Mouse (Mus musculus): ENCODE results near the gene Heatr3.

The Heatr3 gene

GRCm38 (mm10) chr8:88137748-88138484, at the start of gene Heatr3:
TSS of gene Heatr3 (plus strand) at chr8:88137855.
- DNase-seq, result peak; percentile 96 to 97

DNA sequence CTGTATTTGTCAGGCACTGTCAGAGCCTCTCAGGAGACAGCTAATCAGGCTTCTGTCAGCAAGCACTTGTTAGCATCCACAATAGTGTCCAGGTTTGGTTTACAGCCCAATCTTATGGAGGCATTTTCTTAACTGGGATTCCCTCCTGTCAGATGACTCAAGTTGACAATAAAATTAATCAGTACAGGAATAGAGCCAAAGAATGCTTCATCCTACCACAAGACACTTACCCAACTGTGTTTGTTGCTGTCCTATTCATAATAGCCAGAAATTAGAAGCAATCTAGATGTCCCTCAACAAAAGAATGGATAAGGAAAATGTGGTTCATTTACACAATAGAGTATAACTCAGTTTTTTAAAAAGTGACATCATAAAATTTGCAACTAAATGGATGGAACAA, 49.6 kb upstream of the Heatr3 start:
- DNase-seq, result no peak

GRCm38 (mm10) chr8:88091661-88092060, 46.0 kb upstream of the Heatr3 start:
- DNase-seq, result no peak

DNA sequence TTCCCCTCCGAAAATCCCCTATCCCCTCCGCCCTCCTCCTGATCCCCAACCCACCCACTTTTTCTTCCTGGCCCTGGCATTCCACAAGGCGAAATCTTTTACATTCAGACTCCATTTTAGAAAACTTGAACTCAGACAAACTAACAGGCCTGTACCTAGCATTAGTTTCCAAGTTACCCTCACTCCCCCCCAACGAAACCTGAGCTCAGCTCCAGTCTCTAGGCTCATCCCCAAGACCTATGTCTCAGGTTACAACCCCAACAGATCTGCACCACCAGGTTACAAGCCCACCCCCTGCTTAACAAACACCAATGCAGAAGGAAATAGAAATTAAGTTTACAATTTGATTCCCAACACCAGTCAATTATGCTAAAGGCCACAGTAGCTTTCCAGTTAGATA, 44.3 kb upstream of the Heatr3 start:
- DNase-seq, result no peak

DNA sequence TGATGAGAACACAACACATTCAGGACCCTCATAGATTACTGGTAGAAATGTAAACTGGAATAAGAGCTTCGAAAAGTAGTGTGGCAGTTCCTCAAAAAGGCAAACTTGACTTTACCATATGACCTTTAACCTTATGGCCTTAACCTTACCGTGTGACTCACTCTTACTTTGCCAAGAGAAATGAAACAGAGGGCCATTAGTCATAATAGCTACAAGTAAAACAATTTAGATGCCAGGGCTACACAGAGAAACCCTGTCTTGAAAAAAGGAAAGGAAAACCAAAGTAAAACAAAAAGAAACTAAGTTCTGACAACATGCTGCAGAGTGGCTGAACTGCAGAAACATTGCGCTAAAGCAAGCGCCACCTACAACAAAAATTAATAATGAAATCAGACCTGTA, 38.8 kb upstream of the Heatr3 start:
- DNase-seq, result no peak

- DNase-seq, result peak; percentile 40 to 58
Observed at GRCm38 (mm10) chr8:88099526-88099925, 38.1 kb upstream of the Heatr3 start.

GRCm38 (mm10) chr8:88109241-88109640, 28.4 kb upstream of the Heatr3 start:
- DNase-seq, result no peak

GRCm38 (mm10) chr8:88118456-88119036, 19.1 kb upstream of the Heatr3 start, which contains the start of gene Cnep1r1:
TSS of gene Cnep1r1 (plus strand) at chr8:88118769.
- peak; percentile 93 to 95 for DNase-seq

- peak in 1 of 2 experiments; percentile 20 for DNase-seq
Observed at GRCm38 (mm10) chr8:88119076-88119475, 18.6 kb upstream of the Heatr3 start.

DNA sequence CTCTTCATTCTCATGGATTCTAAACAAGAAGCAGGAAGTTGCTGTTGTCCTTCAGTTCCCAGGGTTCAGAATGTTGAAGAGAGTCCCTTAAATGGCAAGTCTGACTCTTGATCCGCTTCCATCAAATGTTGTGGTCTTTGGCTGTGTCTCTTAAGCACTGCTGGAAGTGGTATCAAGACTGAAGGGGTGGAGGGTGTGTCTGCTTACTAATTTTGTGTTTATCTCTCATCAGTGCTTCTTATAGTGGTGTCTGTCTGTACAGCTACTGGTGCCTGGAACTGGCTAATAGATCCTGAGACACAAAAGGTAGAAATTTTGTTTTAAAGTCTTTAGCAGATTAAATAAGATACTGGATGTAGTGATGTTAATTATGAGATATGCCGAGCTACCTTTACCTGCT, 12.8 kb upstream of the Heatr3 start:
- DNase-seq, result no peak

GRCm38 (mm10) chr8:88129397-88129796, 8.3 kb upstream of the Heatr3 start:
- no peak for DNase-seq

DNA sequence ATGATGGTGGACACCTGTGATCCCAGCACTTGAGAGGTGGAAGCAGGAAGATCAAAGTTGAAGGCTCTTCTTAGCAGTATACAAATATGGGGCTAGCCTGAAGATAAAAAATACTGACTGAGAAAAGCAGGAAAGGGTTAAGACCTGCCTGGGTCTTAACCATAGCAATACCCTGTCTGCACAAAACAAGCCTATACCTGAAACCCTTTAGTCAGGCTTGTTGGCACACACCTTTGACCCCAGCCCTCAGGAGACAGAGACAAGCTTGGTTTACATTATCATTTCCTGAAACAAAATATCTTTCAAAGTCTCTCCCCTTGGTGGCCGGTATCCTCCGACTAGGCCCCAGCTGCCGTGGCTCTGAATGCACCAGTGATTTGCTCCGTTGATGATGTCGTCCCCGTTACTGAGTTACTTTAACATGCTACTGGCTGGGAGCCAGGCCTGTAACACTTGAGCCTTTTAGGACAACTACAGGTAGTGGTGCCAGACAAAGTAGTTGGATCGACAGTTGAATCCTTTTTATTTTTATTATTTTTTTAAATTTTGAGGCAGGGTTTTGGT, 6.8 kb upstream of the Heatr3 start:
- peak; percentile 68 to 75 for DNase-seq

DNA sequence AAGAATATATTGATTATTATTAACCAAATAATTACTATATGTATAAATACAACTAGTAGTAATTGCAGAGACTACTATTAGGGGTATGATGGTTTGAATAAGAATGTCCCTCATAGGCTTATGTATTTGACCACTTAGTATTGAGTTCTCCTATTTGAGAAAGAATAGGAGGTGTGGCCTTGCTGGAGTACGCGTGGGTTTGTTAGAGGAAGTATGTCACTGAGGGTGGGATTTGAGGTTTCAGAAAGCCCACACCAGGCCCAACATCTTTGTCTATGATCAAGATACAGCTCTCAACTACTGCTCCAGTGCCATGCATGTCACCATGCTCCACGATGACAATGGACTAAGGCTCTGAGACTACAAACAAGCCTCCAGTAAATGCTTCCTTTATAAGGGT, 1.6 kb downstream of the Heatr3 start:
- no peak for DNase-seq

DNA sequence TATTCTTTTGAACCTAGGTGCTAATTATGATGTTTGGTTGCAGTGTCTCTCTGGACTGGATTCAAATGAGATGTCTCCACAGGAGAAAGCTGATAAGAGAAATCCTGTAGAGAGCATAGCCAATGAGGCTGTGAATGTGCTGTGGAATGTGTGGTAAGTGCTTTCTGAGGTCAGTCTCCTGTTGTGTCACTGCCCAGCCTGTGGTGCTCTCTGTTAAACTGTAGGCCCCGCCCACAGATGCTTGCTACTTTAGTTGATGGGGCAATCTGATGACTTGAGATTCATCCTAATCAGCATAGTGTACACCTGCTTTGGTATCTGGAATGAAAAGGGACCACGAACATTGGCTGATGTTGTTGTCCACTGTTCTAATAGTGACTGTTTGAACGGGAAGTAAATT, 4.0 kb downstream of the Heatr3 start:
- DNase-seq, result no peak

DNA sequence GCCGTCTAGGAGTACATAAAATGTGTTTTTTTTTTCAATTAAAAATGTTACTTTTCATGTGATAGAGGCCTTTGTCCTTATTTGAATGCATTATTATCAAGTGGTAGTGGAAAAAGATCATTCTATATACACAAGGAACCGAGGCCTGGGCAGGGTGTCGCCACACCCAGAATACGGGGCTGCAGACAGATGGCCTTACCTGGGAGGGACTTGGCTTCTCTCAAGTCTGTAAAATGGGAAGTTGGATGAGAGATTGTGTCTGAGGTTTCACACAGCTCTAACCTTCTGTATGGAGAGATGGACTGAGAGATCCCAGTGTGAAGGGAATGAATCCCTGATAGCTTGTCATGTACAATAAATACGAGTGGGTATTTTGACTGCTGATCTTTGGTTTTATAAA, 6.4 kb downstream of the Heatr3 start:
- DNase-seq, result no peak

DNA sequence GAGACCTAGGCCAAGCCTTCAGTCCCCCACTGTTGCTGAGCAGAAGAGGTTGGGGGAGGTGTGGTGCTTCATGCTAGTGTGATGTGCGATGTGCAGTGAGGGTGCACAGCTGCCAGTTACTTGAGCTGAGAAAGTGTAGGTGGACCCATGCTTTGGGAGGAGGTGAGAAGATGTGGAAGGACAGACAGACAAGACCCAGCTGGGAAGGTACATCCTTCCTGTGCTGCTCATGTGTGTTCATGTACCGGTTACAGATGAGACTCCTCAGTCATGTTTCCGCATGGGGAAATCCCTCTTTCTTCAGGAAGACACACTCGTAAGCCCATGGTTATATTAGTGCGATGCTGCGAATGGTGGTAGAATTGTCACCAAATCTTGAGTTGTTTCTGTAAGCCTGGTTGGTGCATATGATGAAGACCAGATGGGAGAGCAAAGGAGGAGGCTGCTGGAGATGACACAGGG, 13.3 kb downstream of the Heatr3 start:
- DNase-seq, result no peak

DNA sequence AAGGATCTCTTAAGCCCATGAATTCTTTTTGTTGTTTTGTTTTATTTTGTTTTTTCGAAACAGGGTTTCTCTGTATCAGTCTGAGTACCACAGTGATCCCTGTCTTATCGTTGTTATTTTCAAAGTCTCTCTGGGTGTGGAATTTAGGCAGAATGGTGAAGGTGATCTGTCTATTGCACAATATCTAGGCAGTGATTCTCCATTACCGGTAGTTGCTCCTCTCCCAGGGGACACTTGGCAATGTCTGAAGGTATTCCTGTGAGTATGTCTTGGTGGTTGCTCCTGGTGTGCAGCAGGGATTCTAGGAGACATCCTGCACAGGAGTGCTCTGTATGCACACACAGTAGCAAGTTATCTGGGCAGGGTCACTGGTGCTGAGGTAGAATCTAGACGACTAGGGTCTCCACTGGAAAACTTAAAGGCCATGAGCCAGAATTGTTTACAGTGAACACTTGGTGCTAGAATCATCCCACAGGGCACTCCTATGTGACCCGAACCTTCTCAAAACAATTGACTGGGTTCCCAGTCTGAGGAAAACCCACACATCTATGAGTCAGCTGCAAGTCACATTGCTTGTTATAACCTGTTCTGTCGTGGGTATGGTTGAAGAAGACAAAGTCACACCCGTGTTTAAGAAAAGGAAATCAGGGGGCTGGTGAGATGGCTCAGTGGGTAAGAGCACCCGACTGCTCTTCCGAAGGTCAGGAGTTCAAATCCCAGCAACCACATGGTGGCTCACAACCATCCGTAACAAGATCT, 22.8 kb downstream of the Heatr3 start:
- no peak for DNase-seq

DNA sequence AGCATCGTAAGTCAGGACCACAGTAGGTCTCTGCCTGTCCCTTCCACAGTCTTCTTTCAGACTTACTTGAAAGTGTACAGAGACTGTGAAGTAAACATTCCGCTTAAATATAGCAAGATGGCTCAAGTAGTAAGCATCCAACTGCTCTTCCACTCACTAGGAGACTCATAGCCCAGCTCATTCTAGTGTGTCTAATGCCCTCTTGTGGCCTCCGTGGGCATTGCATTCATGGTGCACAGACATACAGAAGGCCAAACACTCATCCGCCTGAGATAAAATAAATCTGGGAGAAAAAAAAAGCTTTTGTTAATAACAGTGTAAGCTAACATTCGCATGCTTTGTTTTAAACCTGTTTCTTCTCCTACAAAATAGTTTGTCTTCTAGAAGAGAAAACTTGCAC, 23.8 kb downstream of the Heatr3 start:
- peak; percentile 62 to 82 for DNase-seq

GRCm38 (mm10) chr8:88175264-88175663, 37.6 kb downstream of the Heatr3 start:
- DNase-seq, result no peak

DNA sequence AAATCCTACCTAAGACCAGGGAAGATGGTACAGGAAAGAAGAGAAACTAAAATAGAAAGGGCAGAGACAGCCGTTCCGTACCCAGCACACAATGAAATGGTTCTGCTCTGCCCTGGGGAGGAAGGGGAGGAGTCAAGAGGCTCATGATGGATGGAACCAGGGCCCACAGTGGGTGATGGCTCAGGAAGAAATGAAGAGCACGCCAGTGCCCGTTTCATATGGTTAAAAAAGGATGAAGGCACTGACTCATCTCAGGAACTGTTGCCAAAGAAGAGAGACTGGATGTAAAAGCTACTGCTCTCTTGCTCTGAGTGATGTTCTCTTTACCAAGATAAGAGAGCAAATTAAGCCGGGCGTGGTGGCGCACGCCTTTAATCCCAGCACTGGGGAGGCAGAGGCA, 39.6 kb downstream of the Heatr3 start:
- DNase-seq, result no peak

- DNase-seq, result no peak
Observed at GRCm38 (mm10) chr8:88183121-88183520, 45.5 kb downstream of the Heatr3 start.

- no peak for DNase-seq
Observed at GRCm38 (mm10) chr8:88184914-88185313, 47.3 kb downstream of the Heatr3 start.

DNA sequence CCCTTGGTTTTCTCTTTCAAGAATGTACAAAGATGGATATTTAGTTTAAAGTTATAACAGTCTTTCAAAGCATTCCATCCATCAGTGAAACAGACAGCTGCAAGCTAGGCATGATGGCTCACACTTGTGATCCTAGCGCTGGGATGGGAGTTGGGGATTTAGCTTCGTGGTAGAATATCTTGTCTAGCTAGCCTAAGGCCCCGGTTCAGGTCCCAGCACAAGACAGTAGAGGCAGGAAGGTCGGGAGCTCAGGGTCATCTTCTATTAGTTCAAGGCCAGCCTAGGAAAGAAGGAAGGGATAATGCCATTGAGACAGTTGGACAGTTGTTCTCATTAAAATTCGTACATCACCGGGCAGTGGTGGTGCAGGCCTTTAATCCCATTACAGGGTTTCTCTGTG, 48.1 kb downstream of the Heatr3 start:
- DNase-seq, result no peak

Data from kidney, postnatal 25 days (tissue).